Mouse (Mus musculus) heart, adult 2 months (tissue): ENCODE data around the gene Ddx54.

Experiments used
- CTCF ChIP-seq: fragments of 200-600 bp; IDR thresholded peaks from 2 replicates; pipeline ENCODE4 v1.8.1; 2022; ENCODE audit warnings: antibody characterized with exemption, mild to moderate bottlenecking, moderate library complexity
- EP300 ChIP-seq: fragments of 200-500 bp; IDR thresholded peaks from 2 replicates; pipeline ENCODE4 v1.6.1; 2011; ENCODE audit warnings: low read depth, low read length, control low read depth; ENCODE audit not compliant: insufficient read depth
- POLR2A ChIP-seq: fragments of 200-500 bp; IDR thresholded peaks from 2 replicates; pipeline ENCODE4 v1.6.1; 2011; ENCODE audit warnings: mild to moderate bottlenecking, low read depth, low read length, control low read depth; ENCODE audit not compliant: insufficient read depth

DNA sequence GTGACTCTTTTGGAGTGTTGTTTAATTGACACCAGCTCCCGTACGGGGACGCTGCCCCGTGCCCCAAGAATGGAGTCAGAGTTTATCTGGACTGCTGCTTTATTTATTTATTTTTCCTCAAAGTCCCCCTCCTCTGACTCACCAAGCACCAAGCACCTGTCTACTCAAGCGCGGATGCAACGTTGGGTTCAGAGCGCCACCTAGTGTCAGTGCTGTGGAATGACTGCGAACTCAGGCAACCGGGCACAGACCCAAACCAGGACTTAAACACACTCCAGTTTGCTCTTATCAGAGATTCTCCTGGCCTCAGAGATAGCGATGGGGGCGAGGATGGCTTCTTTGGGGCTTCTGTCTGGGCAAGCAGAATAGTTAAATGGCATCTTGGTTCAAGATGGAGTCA lies 61.1 kb downstream of the Ddx54 start:
- TF ChIP-seq CTCF (peak; percentile 89), POLR2A (no peak), EP300 (peak; percentile 69; the same call in 1 of the 2 replicates)
